Mouse (Mus musculus) brain, embryonic 14.5 days (tissue): ENCODE data around the gene Polr3gl. TPM values are rescaled to one million over a fixed set of nuclear protein-coding genes. Genes with fewer than 3 reads are reported as not detected.
"Not testable (repeated sequence)": the region's sequence is repeated elsewhere in the genome, so short reads cannot be mapped to it uniquely, and the experiment has no call there.

Source experiments
- DNase-seq: peaks from one replicate; pipeline ENCODE4 v3.0.0-alpha.2; 2011; ENCODE audit warnings: low read depth
- CTCF ChIP-seq: fragments of 200-500 bp; IDR thresholded peaks from 2 replicates; pipeline ENCODE4 v1.5.1; 2012; ENCODE audit warnings: inconsistent platforms, mild to moderate bottlenecking, moderate library complexity, borderline replicate concordance; ENCODE audit not compliant: insufficient read depth, insufficient read length; ENCODE audit errors: extremely low read depth
- POLR2A ChIP-seq: fragments of 200-500 bp; IDR thresholded peaks from 2 replicates; pipeline ENCODE4 v1.6.1; 2012; ENCODE audit warnings: mild to moderate bottlenecking, inconsistent platforms, borderline replicate concordance; ENCODE audit not compliant: poor library complexity, insufficient read depth, insufficient read length, severe bottlenecking; ENCODE audit errors: extremely low read depth
- polyA plus RNA-seq: library from polyadenylated mRNA; depleted of rRNA; stranded (reverse); fragments of >200 nt; gene quantifications from 2 replicates; pipeline ENCODE4 v1.2.3, GENCODE M21; 2012

Polr3gl gene
- polyA plus RNA-seq, 1 experiment = 39.1 TPM

DNA sequence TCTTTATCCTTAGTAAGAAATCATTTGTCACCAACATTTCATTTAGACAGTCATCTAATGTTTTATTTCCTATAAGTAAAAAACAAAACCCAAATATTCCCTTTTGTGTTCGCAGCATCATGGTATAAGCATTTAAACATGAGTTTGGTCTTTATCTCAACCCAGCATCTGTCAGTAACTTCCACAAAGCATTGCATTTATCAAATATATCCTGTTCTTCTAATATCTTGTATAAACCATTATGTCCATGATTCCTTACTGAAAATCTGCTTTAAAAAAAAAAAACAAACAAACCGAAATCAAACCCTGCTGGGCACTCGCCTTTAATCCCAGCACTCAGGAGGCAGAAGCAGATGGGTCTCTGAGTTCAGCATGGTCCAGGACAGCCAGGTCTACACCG, 12.6 kb upstream of the Polr3gl start:
- TF ChIP-seq CTCF = no peak
- no peak for DNase-seq

- DNase-seq = not testable (repeated sequence)
Observed at GRCm38 (mm10) chr3:96606007-96606406, 12.0 kb upstream of the Polr3gl start.

GRCm38 (mm10) chr3:96603311-96603710, 9.3 kb upstream of the Polr3gl start:
- DNase-seq = peak; percentile 80
- TF ChIP-seq CTCF (no peak), POLR2A (no peak)

GRCm38 (mm10) chr3:96602704-96603084, 8.7 kb upstream of the Polr3gl start:
- no peak for TF ChIP-seq POLR2A
- TF ChIP-seq CTCF = no peak
- peak; percentile 44 for DNase-seq

- peak; percentile 83 for DNase-seq
- TF ChIP-seq POLR2A (no peak), CTCF (no peak)
Observed at GRCm38 (mm10) chr3:96601941-96602703, 8.1 kb upstream of the Polr3gl start.

DNA sequence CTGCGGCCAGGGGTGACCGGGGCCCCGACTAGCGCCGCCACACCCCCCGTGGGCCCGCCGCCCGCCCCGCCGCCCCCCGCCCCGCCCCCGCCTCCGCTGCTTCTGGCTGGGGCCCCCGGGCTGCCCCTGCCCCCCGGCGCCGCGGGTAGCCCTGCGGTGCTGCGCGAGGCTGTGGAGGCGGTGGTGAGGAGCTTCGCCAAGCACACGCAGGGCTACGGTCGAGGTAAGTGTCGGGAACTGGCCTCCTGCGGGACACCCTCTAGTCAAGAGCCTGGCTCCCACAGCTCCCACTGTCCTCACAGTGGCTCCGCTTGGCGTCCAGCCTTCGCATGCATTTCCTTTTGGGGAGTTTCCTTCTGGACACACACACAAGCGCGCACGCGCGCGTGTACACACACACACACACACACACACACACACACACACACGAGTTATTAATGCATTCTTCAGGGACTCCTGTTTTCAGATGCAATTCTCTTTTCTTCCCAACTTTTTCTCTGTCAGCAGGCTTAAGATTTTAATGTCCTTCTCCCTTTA, 7.3 kb upstream of the Polr3gl start:
- DNase-seq = peak; percentile 88
- TF ChIP-seq CTCF = no peak
- peak; percentile 24; the same call in 1 of the 2 replicates for TF ChIP-seq POLR2A

- TF ChIP-seq CTCF (no peak), POLR2A (peak; percentile 82)
- DNase-seq = peak; percentile 99
Observed at GRCm38 (mm10) chr3:96600639-96601250, 6.8 kb upstream of the Polr3gl start, which contains the start of gene Lix1l. Gene Lix1l, plus strand, starts transcription at chr3:96601149.

- DNase-seq = no peak
- TF ChIP-seq POLR2A (no peak), CTCF (no peak)
Observed at GRCm38 (mm10) chr3:96599411-96599810, 5.4 kb upstream of the Polr3gl start.

- no peak for TF ChIP-seq POLR2A
- TF ChIP-seq CTCF = no peak
- DNase-seq = no peak
Observed at GRCm38 (mm10) chr3:96599069-96599393, 5.0 kb upstream of the Polr3gl start.

DNA sequence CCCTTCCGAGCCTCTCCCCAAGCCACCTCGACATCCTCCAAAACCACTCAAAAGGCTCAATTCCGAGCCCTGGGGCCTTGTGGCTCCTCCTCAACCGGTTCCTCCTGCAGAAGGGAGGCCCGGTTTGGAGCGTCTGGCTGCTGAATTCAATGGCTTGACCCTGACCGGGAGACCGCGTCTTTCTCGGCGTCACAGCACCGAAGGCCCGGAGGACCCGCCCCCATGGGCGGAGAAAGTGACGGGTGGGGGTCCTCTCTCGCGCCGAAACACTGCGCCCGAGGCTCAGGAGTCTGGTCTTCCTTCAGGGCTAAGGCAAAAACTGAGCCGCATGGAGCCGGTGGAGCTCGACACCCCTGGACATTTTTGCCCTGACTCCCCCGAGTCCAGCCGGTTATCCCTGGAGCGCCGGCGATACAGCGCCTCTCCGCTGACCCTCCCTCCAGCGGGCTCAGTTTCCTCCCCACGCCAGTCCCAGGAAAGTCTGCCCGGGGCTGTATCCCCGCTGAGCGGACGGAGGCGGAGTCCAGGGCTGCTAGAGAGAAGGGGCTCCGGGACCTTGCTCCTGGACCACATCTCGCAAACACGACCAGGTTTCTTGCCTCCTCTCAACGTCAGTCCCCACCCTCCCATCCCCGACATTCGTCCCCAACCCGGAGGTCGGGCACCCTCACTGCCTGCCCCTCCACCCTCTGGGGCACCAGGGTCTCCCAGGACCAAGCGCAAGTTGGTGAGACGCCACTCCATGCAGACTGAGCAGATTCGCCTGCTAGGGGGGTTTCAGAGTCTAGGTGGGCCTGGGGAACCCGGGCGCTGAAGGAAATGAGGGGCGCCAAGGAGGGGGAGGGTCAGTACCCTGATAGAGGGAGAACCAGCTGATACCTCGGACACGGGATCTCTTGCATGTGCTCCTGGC, 4.4 kb upstream of the Polr3gl start:
- TF ChIP-seq POLR2A = peak; percentile 19; the same call in 1 of the 2 replicates
- no peak for TF ChIP-seq CTCF
- DNase-seq = peak; percentile 82

DNA sequence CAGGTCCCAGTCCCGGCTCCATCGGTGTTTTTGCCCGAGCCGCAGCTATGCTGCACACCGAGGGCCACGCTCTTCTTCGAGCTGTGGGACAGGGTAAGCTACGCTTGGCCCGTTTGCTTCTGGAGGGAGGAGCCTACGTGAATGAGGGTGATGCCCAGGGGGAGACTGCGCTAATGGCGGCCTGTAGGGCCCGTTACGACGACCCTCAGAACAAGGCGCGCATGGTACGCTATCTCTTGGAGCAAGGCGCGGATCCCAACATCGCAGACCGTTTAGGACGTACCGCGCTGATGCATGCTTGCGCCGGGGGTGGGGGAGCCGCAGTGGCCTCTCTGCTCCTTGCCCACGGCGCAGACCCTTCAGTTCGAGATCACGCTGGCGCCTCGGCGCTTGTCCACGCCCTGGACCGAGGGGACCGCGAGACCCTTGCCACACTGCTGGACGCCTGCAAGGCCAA, 3.5 kb upstream of the Polr3gl start:
- DNase-seq = peak; percentile 71

More for the DNA sequence above, 3.5 kb upstream of the Polr3gl start:
- TF ChIP-seq POLR2A (no peak), CTCF (no peak)
